Mouse (Mus musculus) left cerebral cortex, adult 11 months (tissue): Measurements from ENCODE around the gene Exoc4.

Experiments
- DNase-seq: peaks from one replicate; pipeline ENCODE4 v3.0.0; 2022; ENCODE audit warnings: low spot score

The Exoc4 gene

DNA sequence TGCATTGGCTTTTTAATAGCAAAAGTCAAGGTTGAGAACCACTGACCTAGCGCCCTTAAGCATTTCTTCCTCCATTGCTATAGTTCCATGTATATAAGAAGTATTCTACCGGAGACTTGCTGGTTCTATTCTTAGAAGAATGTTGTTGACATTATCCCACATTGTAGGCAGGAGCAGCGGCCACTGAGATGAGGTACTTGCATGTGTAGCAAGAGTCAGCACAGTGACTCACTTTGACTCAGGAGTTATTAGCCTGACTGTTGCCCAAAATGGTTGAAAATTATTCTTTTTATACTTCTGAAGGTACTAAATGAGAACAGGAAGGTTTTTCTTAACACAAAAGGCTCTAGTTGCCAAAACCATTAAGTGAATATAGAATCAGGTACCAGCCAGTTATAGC, 620.4 kb downstream of the Exoc4 start:
- DNase-seq, result no peak

DNA sequence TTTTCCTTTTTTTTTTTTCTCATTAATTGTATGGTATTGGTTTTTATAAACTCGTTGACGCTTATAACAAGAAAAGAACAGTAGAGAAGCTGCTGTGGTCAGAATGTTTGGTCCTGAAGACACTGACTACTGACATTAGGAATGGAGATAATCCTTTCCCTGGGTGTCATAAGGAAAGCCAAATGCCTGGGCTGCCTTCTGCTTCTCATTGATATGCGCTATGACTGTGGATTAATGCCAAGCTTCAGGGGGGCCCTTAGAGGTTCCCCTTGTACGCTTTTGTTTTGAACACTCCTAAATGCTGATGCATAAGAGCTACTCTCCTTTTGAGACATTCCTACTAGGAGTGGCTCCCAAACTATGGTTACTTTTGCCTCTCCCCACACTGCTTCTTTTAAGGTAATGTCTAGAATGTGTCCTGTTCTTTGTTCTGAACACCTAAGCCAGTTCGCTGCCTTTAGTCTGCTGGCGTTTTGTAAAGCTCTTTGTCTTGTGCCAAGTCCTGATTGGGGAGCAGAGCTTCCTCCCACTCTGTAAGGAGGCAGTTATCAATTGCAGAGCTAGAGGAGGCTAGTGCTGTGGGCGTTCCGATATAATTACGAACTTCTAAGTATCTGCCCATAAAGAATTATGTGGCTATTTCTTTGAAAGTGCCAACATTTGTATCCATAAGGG, 621.7 kb downstream of the Exoc4 start:
- no peak for DNase-seq

DNA sequence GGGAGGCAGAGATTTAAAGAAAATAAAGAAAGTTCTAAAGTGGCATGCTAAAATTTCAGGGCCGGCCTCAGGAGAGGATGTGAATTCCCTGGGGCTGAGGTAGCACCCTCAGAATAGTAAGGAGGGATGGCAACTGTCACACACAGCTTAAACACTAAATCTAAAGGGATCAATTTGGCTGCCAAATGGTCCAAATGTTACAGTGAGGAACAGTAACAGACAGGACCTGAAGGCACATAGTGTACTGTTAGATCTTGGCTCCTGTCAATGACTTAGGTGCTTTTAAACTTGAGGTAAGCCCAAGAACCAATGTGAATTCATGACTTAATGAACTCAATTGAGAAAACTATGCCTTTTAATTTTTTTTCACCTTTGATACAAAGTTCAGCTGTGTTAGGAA, 622.4 kb downstream of the Exoc4 start:
- DNase-seq, result no peak

DNA sequence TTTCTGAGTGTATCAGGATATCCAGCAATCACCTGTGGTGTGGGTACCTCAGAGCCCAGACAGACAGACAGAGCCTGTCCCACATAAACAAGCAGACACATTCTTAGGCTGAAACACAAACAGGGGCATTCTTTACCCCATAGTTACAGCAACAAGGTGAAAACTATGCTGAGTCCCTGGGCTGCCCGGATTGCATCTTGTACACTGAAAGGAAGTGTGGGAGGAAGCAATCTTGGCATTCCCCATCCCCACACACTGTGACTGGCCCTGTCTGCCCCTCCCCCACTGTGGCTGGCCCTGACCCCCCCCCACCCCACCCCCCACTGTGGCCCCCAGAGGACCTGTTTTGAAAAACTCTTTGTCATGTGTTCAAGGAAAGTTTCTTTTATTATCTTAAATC, 623.3 kb downstream of the Exoc4 start:
- no peak for DNase-seq

DNA sequence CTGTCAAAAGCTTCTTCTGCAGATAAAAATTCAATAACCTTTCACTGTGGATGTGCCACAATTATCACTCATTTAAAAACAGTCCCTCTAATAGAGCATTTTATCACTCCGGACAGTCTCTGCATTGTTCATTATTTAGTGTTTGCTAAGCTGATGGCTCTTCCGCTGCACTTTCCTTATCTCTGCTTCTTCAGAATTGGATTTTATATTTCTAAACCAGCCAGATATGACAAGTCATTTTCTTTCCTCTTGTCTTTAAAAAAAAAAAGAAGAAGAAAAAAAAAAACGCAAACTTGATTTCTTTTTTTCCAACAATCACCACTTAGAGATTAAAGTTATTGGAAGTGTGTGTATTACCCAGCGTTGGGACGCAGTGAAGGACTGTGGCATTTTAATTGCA, 624.1 kb downstream of the Exoc4 start:
- no peak for DNase-seq

DNA sequence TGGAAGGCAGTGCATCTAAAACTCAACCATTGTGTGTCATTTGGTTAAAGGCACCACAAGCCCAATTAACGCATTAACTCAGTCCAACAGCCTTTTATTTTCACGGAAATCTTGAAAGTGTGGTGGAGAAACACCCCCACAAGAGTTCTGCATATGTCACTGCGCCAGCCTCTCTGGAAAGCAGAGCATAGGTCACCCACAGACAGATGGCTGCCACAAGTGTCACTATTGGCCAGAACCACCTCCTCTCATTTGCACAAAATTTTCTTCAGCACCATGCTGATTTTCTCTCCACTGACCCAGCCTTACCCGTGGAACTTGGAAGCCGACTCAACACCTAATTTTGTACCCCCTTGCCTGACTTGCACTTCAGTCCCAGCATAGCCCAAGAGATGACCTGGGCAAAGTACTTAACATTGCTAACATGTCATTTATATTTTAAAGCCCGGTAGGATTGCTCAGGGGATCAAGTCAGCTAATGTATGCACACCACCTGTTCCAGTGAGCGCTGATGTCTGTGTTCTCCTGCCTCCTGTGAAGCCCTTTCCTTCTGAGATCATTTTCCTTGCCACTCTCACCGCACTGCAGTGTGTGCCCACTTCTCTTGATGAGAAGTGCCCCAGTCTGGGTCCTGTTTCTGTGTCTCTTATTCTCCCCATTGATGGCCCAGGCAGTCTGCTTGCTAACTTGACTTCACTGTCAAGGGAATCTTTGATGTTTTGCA, 625.6 kb downstream of the Exoc4 start:
- DNase-seq, result no peak

DNA sequence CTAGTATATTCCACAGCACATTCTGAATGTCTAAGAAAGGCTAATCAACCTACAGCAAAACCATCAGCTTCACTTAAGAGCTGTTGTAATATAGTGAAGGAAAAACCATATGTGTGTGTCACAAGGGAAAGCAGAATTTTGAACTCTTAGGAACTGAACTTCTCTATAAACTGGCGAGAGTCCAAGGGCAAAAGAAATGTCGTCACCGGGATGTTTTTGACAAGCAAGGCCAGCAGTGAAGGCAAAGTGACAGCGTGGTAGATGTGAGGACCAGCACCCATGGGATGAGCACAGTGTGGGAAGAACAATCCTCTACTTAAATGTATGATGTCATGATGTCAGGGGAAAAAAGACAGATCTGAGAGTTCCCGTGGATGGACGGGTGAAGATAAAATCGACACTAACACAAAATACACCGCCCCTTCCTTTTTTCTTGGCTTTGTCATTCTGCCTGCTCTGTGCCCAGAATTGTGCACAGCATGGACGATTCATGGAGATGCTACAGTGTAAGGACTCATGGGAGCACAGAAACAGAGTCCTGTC, 635.3 kb downstream of the Exoc4 start:
- DNase-seq, result no peak

DNA sequence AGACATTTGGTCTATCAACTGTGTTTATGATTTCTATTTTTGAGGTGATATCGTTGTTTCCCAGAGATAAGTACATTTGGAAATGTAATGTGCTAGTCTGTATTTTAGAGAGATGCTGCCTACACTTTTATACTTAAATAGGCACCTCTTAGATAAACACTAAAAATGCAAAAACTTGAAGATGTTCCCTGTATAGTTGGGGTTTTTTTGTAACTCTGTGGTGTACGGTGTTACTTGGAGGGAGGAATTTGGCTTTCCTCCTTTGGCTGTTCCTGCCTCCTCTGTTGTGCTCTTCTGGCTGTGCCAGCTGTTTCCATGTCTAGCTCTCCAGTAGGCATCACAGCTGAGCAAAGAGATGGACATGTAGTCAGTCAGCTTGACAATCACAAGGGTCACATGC, 638.1 kb downstream of the Exoc4 start:
- peak; percentile 28 for DNase-seq

DNA sequence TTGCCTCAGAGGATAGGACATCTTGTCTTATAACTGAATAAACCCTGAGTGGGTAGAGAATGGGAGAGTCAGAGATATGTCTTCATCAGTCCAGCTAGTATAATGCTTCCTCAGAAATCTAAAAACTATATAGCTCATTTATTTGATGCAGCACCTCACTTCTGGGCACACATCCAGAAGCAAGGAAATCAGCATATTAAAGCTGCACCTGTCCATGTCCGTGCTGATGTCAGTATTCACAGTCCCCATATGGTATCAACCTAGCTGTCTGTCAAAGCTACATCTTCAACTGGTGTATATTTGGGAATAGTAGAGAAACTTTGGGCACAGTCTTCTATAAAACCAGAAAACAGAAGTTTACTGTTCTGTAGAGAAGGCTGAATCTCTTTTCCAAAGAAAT, 642.0 kb downstream of the Exoc4 start:
- DNase-seq, result no peak

DNA sequence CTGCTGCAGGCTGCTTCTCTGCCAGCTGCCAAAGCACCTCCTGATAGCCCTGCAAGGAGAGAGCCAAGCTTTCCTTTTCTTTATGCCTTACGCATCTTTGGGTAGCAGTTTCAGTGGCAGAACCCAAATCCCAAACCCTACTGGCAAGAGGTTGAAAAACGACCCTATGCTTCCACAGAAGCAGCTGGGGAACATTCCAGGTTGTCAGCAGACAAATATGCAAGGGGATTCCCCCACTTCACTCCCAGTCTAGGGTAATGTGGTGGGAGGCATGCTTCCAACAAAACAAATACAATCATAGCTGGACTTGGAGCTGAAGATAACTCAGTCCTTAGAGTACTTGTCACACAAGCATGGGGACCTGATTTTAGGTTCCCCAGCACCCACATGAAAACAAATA, 643.3 kb downstream of the Exoc4 start:
- no peak for DNase-seq

DNA sequence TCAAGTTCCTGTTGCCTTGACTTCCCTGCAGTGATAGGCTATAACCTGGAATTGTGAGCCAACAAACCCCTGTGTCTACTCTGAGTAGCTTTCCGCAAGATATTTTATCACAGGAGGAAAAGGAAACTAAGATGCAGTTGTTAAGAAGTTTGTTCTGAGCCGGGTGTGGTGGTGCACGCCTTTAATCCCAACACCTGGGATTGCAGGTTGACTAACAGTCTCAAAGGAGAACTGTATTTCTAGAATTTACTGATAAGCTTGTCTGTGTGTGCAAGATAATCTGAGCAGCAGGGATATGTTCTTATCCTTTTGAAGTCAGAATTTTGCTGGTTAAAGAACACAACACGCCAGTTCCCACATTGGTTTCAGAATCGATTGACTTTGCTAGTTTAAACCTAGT, 651.1 kb downstream of the Exoc4 start:
- DNase-seq, result no peak

DNA sequence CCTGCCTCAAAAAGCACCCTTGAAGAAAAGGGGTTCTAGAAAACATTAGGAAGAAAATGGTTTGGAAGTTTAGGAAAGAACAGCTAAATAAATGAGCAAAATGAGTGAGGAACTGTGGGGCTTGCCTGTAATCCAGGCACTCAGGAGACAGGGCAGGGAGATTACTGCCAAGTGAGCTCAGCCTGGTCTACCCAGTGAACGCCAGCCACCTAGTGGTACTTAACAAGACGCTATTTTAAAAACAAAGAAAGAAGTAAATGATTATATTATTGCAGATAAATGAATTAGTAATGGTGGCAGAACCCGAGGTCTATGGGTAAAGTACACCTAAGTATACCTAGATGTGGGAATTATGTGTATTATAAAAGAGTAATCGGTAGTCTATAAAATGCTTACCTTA, 651.7 kb downstream of the Exoc4 start:
- no peak for DNase-seq

DNA sequence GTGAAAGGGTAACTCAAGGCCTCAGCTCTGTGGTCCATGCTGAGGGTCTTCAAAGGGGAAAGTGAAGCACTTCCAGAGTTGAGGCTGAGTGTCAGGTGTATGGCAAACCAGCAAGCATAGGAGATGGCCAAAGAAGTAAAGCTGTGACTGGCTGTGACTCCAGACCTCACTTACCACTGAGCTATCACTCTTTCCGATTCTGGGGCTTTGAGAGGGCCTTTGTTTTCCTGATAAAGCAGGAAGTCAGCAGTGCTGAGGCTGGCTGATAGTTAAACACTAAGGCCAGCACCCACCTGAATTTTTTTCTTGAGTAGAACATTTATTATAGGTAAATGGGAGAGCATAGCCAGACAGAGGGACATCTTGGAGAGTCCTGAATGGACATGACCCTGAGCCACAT, 656.2 kb downstream of the Exoc4 start:
- DNase-seq, result no peak

DNA sequence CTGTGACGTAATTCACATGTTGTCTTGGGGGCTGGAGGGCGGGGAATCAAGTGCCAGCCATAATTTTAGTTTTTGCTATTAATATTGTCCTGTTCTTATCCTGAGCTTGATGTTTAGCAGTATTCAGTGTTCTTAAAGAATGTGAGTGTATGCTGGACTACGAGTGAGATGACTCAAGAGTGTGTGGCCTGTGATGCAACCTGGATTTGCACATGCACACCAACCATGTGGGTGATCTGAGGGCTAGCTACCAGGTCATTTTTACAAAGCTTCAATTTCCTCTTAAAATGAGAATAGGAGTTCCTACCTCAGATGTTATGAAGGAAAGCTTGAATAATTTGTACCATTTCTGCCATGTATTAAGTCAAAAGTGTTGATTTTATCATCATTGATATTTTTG, 661.8 kb downstream of the Exoc4 start:
- no peak for DNase-seq

DNA sequence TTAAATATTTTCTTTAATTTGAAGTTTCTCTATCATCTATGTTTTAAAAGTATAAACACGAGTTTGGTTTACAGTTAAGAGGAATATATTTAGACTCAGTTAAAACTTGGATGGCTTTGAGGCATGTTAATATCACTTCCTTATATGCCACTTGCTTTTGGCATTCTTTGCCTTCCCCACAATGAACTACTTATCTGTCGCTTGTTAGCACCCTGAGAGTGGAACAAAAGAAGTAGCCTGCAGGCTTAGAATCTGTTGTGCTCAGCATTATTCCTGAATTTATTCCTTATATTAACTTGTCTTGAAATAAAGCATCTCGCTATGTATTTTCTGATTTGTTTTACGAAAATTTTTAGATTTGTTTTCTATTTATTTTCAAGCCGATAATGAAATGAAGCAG, 664.2 kb downstream of the Exoc4 start:
- no peak for DNase-seq

DNA sequence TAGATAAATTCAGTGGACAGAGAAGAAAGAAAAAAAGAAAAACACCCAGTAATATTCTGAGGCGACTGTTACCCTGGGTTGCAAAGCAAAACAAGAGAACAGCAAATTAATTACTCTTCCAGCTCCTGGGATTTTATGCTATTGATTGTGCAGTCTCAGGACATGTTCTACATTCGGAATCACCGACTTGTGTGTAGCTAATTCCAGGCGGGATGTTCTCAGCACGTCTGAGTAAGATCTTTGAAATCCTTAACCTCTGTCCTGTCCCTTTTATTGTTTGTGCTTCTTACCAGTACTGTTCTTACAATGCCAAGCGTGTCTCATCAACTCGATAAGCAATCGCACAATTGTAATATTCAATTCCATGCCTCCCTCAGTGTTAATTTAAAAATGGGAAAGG, 664.6 kb downstream of the Exoc4 start:
- DNase-seq, result no peak

DNA sequence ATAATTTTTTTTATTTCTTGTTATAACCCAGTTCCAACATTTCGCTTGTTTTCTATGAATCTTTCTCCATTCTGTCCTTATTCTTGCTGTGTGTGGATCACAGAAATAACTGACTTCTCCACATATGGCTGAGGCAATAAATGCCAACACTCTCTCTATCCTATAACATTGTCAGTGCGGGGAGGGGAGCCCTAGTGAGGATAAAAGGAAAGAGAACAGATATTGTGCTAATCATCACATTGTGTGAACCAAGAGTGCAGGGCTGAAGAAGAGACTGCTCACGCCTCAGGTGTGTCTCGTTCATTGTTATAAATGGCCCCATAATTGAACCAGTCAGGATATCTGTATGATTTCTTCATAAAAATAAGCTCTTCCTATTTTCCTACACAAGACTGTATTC, 665.1 kb downstream of the Exoc4 start:
- no peak for DNase-seq

DNA sequence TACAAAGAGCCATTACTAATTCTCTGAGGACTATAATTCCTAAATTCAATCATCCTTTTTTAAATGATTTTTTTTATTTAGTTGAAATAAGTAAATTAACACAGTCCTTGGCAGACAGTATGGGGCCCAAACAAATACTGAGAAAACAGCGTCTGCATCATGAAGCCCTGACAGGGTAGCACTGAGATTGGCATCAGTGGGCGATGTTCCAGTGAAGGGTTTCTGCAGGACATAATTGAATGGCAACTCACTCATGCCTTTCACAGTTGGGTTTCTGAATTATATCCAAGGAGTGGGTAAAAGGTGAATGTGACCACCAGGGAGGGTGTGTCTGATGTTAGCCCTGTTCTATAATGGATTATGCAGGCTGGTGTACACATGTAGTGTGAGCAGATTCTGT, 674.7 kb downstream of the Exoc4 start:
- DNase-seq, result no peak

DNA sequence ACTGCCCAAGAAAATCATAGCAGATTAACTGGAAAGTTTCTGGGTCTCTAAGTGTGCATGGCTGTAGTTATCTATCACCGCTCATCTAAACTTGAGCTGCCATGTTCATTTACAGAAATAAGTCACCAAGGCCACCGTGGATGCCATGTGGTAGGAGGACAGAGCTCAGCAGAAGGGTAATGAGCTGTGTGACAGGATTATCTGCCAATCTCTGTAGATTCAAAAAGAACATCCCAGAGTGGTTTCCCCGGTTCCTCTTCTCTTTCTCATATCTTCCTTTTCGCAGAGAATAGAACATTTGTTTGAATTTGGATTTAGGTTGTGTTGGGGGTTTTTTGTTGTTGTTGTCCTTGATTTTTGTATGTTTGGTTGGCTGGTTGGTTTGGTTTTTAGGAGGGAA, 676.0 kb downstream of the Exoc4 start:
- DNase-seq, result no peak

DNA sequence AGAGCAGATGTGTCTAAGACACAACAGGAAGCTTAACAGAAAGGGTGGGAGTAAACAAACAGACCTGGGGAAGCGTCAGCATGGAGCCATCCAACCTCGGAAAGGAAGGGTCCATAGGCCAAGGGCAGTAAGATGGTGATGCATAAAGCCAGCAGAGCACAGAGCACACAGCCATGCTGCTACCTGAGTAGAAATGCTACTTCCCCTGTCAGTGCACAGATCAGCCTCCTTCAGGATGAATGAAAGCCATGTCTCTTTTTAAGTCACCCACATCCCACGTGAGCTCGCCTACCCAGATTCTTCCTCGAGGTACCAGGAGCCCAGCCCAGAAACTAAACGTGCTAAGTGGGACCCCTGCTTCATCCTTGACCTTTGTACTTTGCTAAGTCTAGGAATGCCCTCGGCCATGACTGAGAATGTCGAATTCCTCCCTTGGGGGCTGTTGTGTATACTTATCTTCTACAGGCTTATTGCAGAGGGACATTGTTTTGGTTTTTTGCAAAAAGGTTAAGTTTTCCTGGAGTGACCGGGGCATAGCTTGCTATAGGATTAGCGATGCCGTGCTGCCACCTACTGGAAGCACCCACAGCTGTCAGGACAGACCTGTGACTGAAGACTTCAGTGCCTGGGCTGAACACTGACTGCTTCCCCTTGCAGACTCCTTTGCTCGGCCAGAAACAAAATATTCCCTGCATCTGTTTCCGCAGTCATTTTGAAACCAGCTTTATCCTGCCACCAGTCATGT, 680.6 kb downstream of the Exoc4 start:
- DNase-seq, result peak; percentile 75

DNA sequence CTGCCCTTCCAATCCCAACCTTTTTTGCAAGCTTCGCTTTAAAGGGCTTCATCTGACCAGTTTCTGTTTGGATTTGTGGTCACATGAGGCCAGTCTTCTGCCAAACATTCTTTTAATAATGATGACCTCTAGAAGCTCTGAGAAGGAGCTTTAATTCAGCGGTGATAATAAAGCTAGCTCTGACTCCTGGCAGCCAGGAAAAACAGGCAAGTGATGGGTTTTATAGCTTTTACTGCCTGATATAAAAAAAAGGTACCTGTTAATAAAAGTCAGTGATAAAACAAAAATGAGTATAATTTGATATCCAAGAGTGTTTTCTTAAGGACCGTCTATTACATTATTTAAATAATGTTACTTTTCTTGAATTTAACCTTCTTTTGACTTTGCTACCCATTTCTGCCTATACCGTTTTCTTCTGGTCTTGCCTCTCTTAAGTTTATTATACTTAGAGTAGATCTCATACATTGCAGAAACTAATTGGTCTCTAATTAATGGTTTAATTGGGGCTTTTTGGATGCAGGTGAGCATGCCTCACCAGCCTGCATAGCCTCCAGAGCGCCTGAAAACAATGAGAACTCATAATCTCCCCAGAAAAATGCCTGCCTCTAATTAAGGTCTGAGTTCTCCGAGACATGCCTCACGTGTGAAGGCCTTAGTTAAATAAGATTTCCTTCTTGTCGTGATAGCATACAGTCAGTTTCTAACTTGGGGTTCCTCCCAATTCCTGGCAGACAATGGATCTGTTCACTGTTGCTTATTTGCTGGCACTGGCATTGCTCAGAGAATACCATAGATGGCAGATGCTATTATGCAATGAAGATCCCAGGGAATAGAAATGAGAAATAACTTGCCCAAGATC, 681.4 kb downstream of the Exoc4 start:
- no peak for DNase-seq

DNA sequence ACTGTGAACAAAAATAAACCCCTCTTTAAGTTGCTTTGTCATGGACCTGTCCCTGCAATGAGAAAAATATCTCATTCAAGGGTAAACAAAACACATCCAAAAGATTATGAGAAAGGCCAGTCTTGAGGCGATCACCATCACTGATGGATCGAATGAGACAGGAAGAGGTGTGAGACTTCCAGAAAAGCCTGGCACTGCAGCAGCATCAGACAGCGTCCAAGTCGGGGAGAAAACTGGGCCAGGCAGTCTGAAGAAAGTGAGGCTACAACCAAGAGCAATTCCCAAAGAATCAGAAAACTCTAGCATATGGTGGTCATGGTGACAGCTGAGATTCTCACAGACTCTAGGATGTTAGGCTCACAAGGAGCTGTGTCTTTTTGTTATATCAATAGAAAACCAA, 689.0 kb downstream of the Exoc4 start:
- no peak for DNase-seq
